Mouse (Mus musculus): ENCODE data around the gene Fam168b. TPM values are rescaled to one million over a fixed set of nuclear protein-coding genes. Genes with fewer than 3 reads are reported as not detected.

Fam168b gene
- polyA plus RNA-seq, 1 experiment from 2014 or later: 99.0 TPM

DNA sequence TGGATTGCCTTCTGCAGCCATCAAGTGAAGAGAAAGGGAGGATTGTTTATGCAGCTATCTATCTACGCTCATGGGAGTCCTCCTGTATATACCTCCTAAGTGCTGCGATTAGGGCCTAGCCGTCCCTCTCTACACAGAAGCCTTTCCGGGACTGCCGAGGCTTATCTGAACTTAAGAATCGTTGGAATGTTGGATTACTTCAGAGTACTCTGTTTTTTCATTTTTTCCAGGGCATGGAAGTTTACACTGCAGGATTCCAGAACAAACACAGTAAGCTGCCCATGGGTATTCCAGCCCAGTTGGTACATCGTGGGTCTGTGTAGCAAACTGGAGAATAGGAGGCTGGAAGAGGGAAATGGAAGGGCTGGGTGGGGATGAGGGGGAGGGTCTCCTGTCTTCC, 21.4 kb upstream of the Fam168b start:
- WGBS: 84% methylated on average over 7 of the region's 7 CpGs
- peaks cover 7% of the 10 kb centered on the region for H3K4me1 ChIP-seq
- no peaks in the 10 kb centered on the region for H3K9me3 ChIP-seq
- no peak overlapping the region for H3K4me3 ChIP-seq
- H3K9ac ChIP-seq: no peak overlapping the region
- H3K4me2 ChIP-seq (replicated peaks): no peak overlapping the region
- H3K27me3 ChIP-seq: no peaks in the 10 kb centered on the region
- no peak overlapping the region for H3K27ac ChIP-seq
- peaks cover 8% of the 10 kb centered on the region for H3K36me3 ChIP-seq
- ATAC-seq (ENCODE audit: low FRiP score, low read depth): no peak

GRCm38 (mm10) chr1:34863323-34863722, 20.5 kb upstream of the Fam168b start:
- peaks cover 7% of the 10 kb centered on the region for H3K4me1 ChIP-seq
- peaks cover 6% of the 10 kb centered on the region; the same call in 1 of the 2 replicates for H3K36me3 ChIP-seq
- no peak overlapping the region for H3K9ac ChIP-seq
- no peak for ATAC-seq (ENCODE audit: low FRiP score, low read depth)
- no peak overlapping the region for H3K4me2 ChIP-seq (replicated peaks)
- H3K27ac ChIP-seq: no peak overlapping the region
- no peak overlapping the region for H3K4me3 ChIP-seq
- no peaks in the 10 kb centered on the region for H3K27me3 ChIP-seq
- 83% methylated on average over 7 of the region's 7 CpGs for WGBS
- no peaks in the 10 kb centered on the region for H3K9me3 ChIP-seq

- H3K27ac ChIP-seq: no peak overlapping the region
- peaks cover 7% of the 10 kb centered on the region for H3K4me1 ChIP-seq
- no peaks in the 10 kb centered on the region for H3K9me3 ChIP-seq
- no peak for ATAC-seq (ENCODE audit: low FRiP score, low read depth)
- 94% methylated on average over 13 of the region's 13 CpGs for WGBS
- H3K9ac ChIP-seq: no peak overlapping the region
- H3K4me3 ChIP-seq: no peak overlapping the region
- H3K36me3 ChIP-seq: peaks cover 6% of the 10 kb centered on the region; the same call in 1 of the 2 replicates
- no peak overlapping the region for H3K4me2 ChIP-seq (replicated peaks)
- no peaks in the 10 kb centered on the region for H3K27me3 ChIP-seq
Measured at GRCm38 (mm10) chr1:34862877-34863276, 20.0 kb upstream of the Fam168b start.

- no peak overlapping the region for H3K9ac ChIP-seq
- H3K9me3 ChIP-seq: no peaks in the 10 kb centered on the region
- H3K27ac ChIP-seq: no peak overlapping the region
- ATAC-seq (ENCODE audit: low FRiP score, low read depth): no peak
- WGBS: 88% methylated on average over 7 of the region's 7 CpGs
- peaks cover 6% of the 10 kb centered on the region; the same call in 1 of the 2 replicates for H3K36me3 ChIP-seq
- H3K27me3 ChIP-seq: no peaks in the 10 kb centered on the region
- peaks cover 7% of the 10 kb centered on the region for H3K4me1 ChIP-seq
- no peak overlapping the region for H3K4me3 ChIP-seq
- H3K4me2 ChIP-seq (replicated peaks): no peak overlapping the region
Measured at GRCm38 (mm10) chr1:34860205-34860604, 17.3 kb upstream of the Fam168b start.

DNA sequence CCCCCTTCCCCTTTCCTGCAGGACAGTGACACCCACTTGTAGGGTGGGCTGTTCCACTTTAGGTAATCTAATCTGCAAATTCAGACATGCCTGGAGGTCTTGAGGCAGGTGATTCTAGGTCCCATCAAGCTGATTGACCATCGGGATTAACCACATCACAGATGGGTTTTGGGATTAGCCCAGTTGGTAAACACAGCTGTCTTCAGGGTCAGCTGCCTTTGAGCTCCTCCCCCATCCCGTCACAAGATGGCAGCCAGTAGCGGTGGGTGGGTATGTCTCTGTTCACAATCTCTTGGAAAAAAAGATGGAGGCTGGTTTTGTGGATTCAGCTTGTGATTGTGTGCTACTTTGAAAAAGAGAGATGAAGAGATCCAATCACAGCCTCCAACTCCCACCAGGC, 16.9 kb upstream of the Fam168b start:
- Histone ChIP-seq H3K9ac (no peak overlapping the region), H3K9me3 (no peaks in the 10 kb centered on the region), H3K27ac (no peak overlapping the region), H3K4me2 (replicated peaks) (no peak overlapping the region), H3K36me3 (peaks cover 6% of the 10 kb centered on the region; the same call in 1 of the 2 replicates), H3K4me3 (no peak overlapping the region), H3K27me3 (no peaks in the 10 kb centered on the region), H3K4me1 (peaks cover 7% of the 10 kb centered on the region)
- WGBS: 92% methylated on average over 3 of the region's 3 CpGs
- no peak for ATAC-seq (ENCODE audit: low FRiP score, low read depth)

- no peak overlapping the region for H3K4me3 ChIP-seq
- no peak overlapping the region for H3K27ac ChIP-seq
- ATAC-seq (ENCODE audit: low FRiP score, low read depth): no peak
- H3K4me1 ChIP-seq: peaks cover 7% of the 10 kb centered on the region
- WGBS: 71% methylated on average over 5 of the region's 5 CpGs
- H3K9me3 ChIP-seq: no peaks in the 10 kb centered on the region
- H3K36me3 ChIP-seq: peaks cover 6% of the 10 kb centered on the region; the same call in 1 of the 2 replicates
- no peak overlapping the region for H3K4me2 ChIP-seq (replicated peaks)
- no peak overlapping the region for H3K9ac ChIP-seq
- no peaks in the 10 kb centered on the region for H3K27me3 ChIP-seq
Measured at GRCm38 (mm10) chr1:34858671-34859070, 15.8 kb upstream of the Fam168b start.

- Histone ChIP-seq H3K27ac (no peak overlapping the region), H3K36me3 (no peaks in the 10 kb centered on the region), H3K4me2 (replicated peaks) (no peak overlapping the region), H3K4me3 (no peak overlapping the region), H3K4me1 (peaks cover 7% of the 10 kb centered on the region; the same call in 1 of the 2 replicates), H3K27me3 (no peaks in the 10 kb centered on the region), H3K9ac (no peak overlapping the region), H3K9me3 (no peaks in the 10 kb centered on the region)
- WGBS: 76% methylated on average over 12 of the region's 12 CpGs
- no peak for ATAC-seq (ENCODE audit: low FRiP score, low read depth)
Measured at GRCm38 (mm10) chr1:34855056-34855739, 12.3 kb upstream of the Fam168b start.

GRCm38 (mm10) chr1:34853786-34854185, 10.9 kb upstream of the Fam168b start:
- no peaks in the 10 kb centered on the region for H3K27me3 ChIP-seq
- no peak overlapping the region for H3K9ac ChIP-seq
- H3K4me2 ChIP-seq (replicated peaks): no peak overlapping the region
- 83% methylated on average over 2 of the region's 2 CpGs for WGBS
- peaks cover 11% of the 10 kb centered on the region; the same call in 1 of the 2 replicates for H3K4me1 ChIP-seq
- ATAC-seq (ENCODE audit: low FRiP score, low read depth): no peak
- H3K36me3 ChIP-seq: no peaks in the 10 kb centered on the region
- H3K4me3 ChIP-seq: no peak overlapping the region
- no peaks in the 10 kb centered on the region for H3K9me3 ChIP-seq
- H3K27ac ChIP-seq: no peak overlapping the region

DNA sequence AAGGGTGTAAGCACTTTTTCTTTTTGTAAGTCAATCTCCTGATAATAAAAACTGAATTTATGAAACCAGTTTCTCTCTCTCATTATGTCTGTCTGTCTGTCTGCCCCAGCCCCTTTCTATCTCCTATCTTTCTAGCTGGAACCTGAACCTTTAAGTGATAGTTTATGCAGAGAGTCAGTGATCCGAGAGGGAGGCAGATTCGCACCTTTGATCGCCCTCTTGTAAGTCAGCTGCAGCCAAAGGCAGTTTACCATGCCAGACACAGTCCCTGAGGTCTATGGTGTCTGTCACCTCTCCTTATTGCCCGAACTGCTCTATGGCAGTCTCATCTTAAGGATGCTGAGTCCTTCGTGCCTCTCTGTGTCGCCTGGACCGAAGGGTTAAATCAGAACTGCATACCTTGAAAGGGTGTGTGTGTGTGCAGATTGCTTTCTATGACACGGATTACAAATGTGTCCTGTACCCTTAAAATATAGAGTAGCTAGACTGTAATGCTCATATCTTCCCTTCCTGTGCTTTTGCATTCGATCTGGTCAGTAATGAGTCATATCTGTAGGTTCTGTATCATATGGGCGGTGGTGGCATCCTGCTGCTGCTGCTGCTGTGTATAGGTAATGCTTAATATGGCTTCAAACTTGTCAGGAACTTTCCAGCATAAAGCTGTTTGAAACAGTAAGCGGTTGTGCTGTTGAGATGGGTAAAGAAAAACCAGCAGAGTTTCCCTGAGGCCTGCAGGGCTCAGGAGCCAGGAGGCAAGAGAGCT, 9.4 kb upstream of the Fam168b start:
- Histone ChIP-seq H3K27ac (no peak overlapping the region), H3K4me3 (no peak overlapping the region), H3K27me3 (no peaks in the 10 kb centered on the region), H3K4me1 (peaks cover 11% of the 10 kb centered on the region; the same call in 1 of the 2 replicates), H3K9me3 (no peaks in the 10 kb centered on the region), H3K9ac (no peak overlapping the region), H3K4me2 (replicated peaks) (no peak overlapping the region), H3K36me3 (no peaks in the 10 kb centered on the region)
- ATAC-seq (ENCODE audit: low FRiP score, low read depth): no peak
- WGBS: 73% methylated on average over 11 of the region's 11 CpGs

DNA sequence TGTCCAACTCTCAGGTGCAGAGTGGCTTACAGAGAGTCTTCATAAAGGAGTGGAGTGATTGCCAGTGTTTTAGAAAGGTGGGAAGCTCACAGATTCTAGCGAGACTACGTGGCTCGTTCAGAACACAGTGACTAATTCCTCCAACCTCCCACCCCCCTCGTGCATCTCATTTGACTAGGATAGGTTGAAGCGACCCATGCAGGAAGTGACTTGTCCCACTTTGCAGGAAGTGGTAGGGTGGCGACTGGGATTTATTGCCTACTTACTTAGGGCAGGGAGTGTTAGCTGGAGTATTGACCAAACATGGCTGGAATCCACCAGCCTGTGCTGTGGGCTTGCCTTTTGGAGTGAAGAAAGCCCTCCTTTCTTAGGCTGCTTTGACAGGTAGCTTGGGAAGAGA, 8.7 kb upstream of the Fam168b start:
- no peak overlapping the region for H3K4me2 ChIP-seq (replicated peaks)
- H3K36me3 ChIP-seq: no peaks in the 10 kb centered on the region
- no peaks in the 10 kb centered on the region for H3K9me3 ChIP-seq
- H3K9ac ChIP-seq: no peak overlapping the region
- ATAC-seq (ENCODE audit: low FRiP score, low read depth): no peak
- H3K4me1 ChIP-seq: peaks cover 11% of the 10 kb centered on the region; the same call in 1 of the 2 replicates
- 40% methylated on average over 6 of the region's 6 CpGs for WGBS
- H3K27me3 ChIP-seq: no peaks in the 10 kb centered on the region
- H3K27ac ChIP-seq: no peak overlapping the region
- no peak overlapping the region for H3K4me3 ChIP-seq

GRCm38 (mm10) chr1:34850343-34851136, 7.7 kb upstream of the Fam168b start:
- Histone ChIP-seq H3K4me2 (replicated peaks) (peak overlapping the region; percentile 84), H3K27ac (no peak overlapping the region), H3K27me3 (no peaks in the 10 kb centered on the region), H3K36me3 (no peaks in the 10 kb centered on the region), H3K4me3 (peak overlapping the region; percentile 72), H3K9ac (peak overlapping the region; percentile 76), H3K4me1 (peaks cover 11% of the 10 kb centered on the region; the same call in 1 of the 2 replicates), H3K9me3 (no peaks in the 10 kb centered on the region)
- peak; percentile 34 for ATAC-seq (ENCODE audit: low FRiP score, low read depth)
- WGBS: 44% methylated on average over 11 of the region's 11 CpGs

Measured in limb, embryonic 13.5 days (tissue).